Mouse (Mus musculus) CH12.LX (cell line): ENCODE results near the gene Olfr478. TPM values are rescaled to one million over a fixed set of nuclear protein-coding genes. Genes with fewer than 3 reads are reported as not detected.
"Not testable (repeated sequence)": the region's sequence is repeated elsewhere in the genome, so short reads cannot be mapped to it uniquely, and the experiment has no call there.

ENCODE experiments used
- DNase-seq: peaks from one replicate; pipeline ENCODE4 v3.0.0-alpha.2; 2013; ENCODE audit errors: extremely low read depth
- H3K27ac ChIP-seq: 2 replicates; pipeline ENCODE4 v1.5.1; 2012; ENCODE audit warnings: low read depth, mild to moderate bottlenecking, control low read depth, moderate library complexity; ENCODE audit not compliant: insufficient read depth
- H3K27me3 ChIP-seq: replicated peaks from 2 replicates; pipeline ENCODE3; 2012; ENCODE audit warnings: inconsistent platforms
- H3K36me3 ChIP-seq, 2 experiments: replicated peaks in 1 of 2; 2 replicates each; pipeline versions ENCODE3 to v1.6.1; 2012; ENCODE audit warnings: inconsistent platforms in 1 of 2, low read length in 1 of 2, mild to moderate bottlenecking in 1 of 2, mixed read lengths in 1 of 2, moderate library complexity in 1 of 2; ENCODE audit not compliant: control insufficient read depth in 1 of 2, insufficient read depth in 1 of 2
- H3K4me1 ChIP-seq, 2 experiments: 2 replicates each; pipeline ENCODE4 v1.6.1; 2012; ENCODE audit warnings: inconsistent platforms in 1 of 2, moderate library complexity in 1 of 2; ENCODE audit not compliant: insufficient read depth in 2 of 2, control insufficient read depth in 1 of 2
- H3K4me2 ChIP-seq: 2 replicates; pipeline ENCODE4 v1.6.1; 2012; ENCODE audit warnings: low read depth, mild to moderate bottlenecking, control low read depth; ENCODE audit not compliant: poor library complexity, insufficient read depth, severe bottlenecking
- H3K4me3 ChIP-seq, 3 experiments: fragments of 150-350 bp in 1 of 3; sonication (generic) in 1 of 3; replicated peaks in 1 of 3; 2 replicates each; pipeline versions ENCODE3 to v1.5.1; 2011 to 2012; ENCODE audit warnings: low read depth in 2 of 3, low read length in 2 of 3, mild to moderate bottlenecking in 2 of 3, moderate library complexity in 2 of 3, control low read depth in 1 of 3, improper control_type of control experiment in 1 of 3, inconsistent platforms in 1 of 3, mixed read lengths in 1 of 3; ENCODE audit not compliant: poor library complexity in 1 of 3
- H3K79me2 ChIP-seq: replicated peaks from 2 replicates; pipeline ENCODE4 v1.6.1; 2012; ENCODE audit warnings: mild to moderate bottlenecking, moderate library complexity; ENCODE audit not compliant: control insufficient read depth, poor library complexity, insufficient read depth, severe bottlenecking; ENCODE audit errors: extremely low read depth
- H3K9ac ChIP-seq: 2 replicates; pipeline ENCODE4 v1.6.1; 2012; ENCODE audit warnings: low read depth, mild to moderate bottlenecking, control low read depth, moderate library complexity; ENCODE audit not compliant: insufficient read depth
- H3K9me3 ChIP-seq: replicated peaks from 2 replicates; pipeline ENCODE3; 2012; ENCODE audit warnings: low read length, inconsistent platforms, mixed read lengths
- BHLHE40 ChIP-seq: IDR thresholded peaks from 2 replicates; pipeline ENCODE4 v1.6.1; 2011; ENCODE audit warnings: mild to moderate bottlenecking, low read depth, low read length, improper control_type of control experiment
- CHD1 ChIP-seq: IDR thresholded peaks from 2 replicates; pipeline ENCODE4 v1.6.1; 2012; ENCODE audit warnings: low read depth, low read length, improper control_type of control experiment, inconsistent platforms
- CTCF ChIP-seq, 2 experiments: IDR thresholded peaks in 1 of 2; conservative IDR thresholded peaks in 1 of 2; 2 replicates each; pipeline ENCODE4 v1.5.1; 2011 to 2012; ENCODE audit warnings: low read depth in 2 of 2, low read length in 2 of 2, improper control_type of control experiment in 1 of 2, inconsistent platforms in 1 of 2, mild to moderate bottlenecking in 1 of 2, moderate library complexity in 1 of 2
- GABPA ChIP-seq: IDR thresholded peaks from 2 replicates; pipeline ENCODE4 v1.6.1; 2012; ENCODE audit warnings: low read depth, low read length, improper control_type of control experiment, inconsistent platforms; ENCODE audit not compliant: insufficient replicate concordance
- IRF4 ChIP-seq: IDR thresholded peaks from 2 replicates; pipeline ENCODE4 v1.6.1; 2014; ENCODE audit warnings: low read depth, mild to moderate bottlenecking, inconsistent platforms, low read length, improper control_type of control experiment
- JUN ChIP-seq: IDR thresholded peaks from 2 replicates; pipeline ENCODE4 v1.6.1; 2011; ENCODE audit warnings: low read depth, mild to moderate bottlenecking, low read length, improper control_type of control experiment, moderate library complexity; ENCODE audit not compliant: insufficient read depth
- MAFK ChIP-seq: IDR thresholded peaks from 2 replicates; pipeline ENCODE4 v1.6.1; 2011; ENCODE audit warnings: low read length, improper control_type of control experiment; ENCODE audit not compliant: insufficient replicate concordance
- MEF2A ChIP-seq: IDR thresholded peaks from 2 replicates; pipeline ENCODE4 v1.6.1; 2014; ENCODE audit warnings: low read depth, mild to moderate bottlenecking, inconsistent platforms, low read length, improper control_type of control experiment, borderline replicate concordance
- MXI1 ChIP-seq: IDR thresholded peaks from 2 replicates; pipeline ENCODE4 v1.6.1; 2011; ENCODE audit warnings: mild to moderate bottlenecking, low read depth, low read length, improper control_type of control experiment
- PAX5 ChIP-seq: IDR thresholded peaks from 2 replicates; pipeline ENCODE4 v1.6.1; 2012; ENCODE audit warnings: low read length, inconsistent platforms, mixed read lengths
- RAD21 ChIP-seq: IDR thresholded peaks from 2 replicates; pipeline ENCODE4 v1.6.1; 2011; ENCODE audit warnings: low read depth, mild to moderate bottlenecking, low read length, improper control_type of control experiment, moderate library complexity
- RCOR1 ChIP-seq: conservative IDR thresholded peaks from 2 replicates; pipeline ENCODE4 v1.6.1; 2012; ENCODE audit warnings: low read depth, mild to moderate bottlenecking, inconsistent platforms, low read length, improper control_type of control experiment
- SIN3A ChIP-seq: IDR thresholded peaks from 2 replicates; pipeline ENCODE4 v1.6.1; 2012; ENCODE audit warnings: low read length, improper control_type of control experiment, inconsistent platforms
- SMC3 ChIP-seq: IDR thresholded peaks from 2 replicates; pipeline ENCODE4 v1.6.1; 2011; ENCODE audit warnings: low read depth, low read length, improper control_type of control experiment
- TCF12 ChIP-seq: IDR thresholded peaks from 2 replicates; pipeline ENCODE4 v1.6.1; 2014; ENCODE audit warnings: low read depth, mild to moderate bottlenecking, inconsistent platforms, low read length, improper control_type of control experiment
- UBTF ChIP-seq: IDR thresholded peaks from 2 replicates; pipeline ENCODE4 v1.6.1; 2012; ENCODE audit warnings: low read depth, mild to moderate bottlenecking, inconsistent platforms, low read length, improper control_type of control experiment, moderate library complexity
- USF2 ChIP-seq: conservative IDR thresholded peaks from 2 replicates; pipeline ENCODE4 v1.6.1; 2011; ENCODE audit warnings: low read depth, low read length, improper control_type of control experiment
- ZKSCAN1 ChIP-seq: IDR thresholded peaks from 2 replicates; pipeline ENCODE4 v1.6.1; 2012; ENCODE audit warnings: low read depth, inconsistent platforms, low read length, improper control_type of control experiment, borderline replicate concordance
- ZMIZ1 ChIP-seq: IDR thresholded peaks from 2 replicates; pipeline ENCODE4 v1.6.1; 2012; ENCODE audit warnings: low read depth, mild to moderate bottlenecking, inconsistent platforms, low read length, improper control_type of control experiment
- dilution Hi-C: fragments of 300-500 bp; cut with MboI; formaldehyde crosslinking; loops from 2 replicates; pipeline ENCODE4 v1.14.3; 2020; ENCODE audit warnings: low sequenced_read_pairs; ENCODE audit not compliant: extremely low pct_unique_long_range_greater_than_20kb, extremely low pct_ligation_motif_present
- in situ Hi-C: fragments of 300-500 bp; cut with MboI; formaldehyde crosslinking; loops from 3 replicates; pipeline ENCODE4 v1.14.3; 2019; ENCODE audit warnings: low sequenced_read_pairs, low pct_ligation_motif_present, low pct_unique_long_range_greater_than_20kb, mixed read lengths
- polyA plus RNA-seq: library from polyadenylated mRNA; unstranded; fragments of >175 nt; gene quantifications from 2 replicates; pipeline ENCODE4 v1.2.1, GENCODE M21; 2012; ENCODE audit warnings: low read depth; ENCODE audit not compliant: insufficient read length
- total RNA-seq, 2 experiments: library from RNA; depleted of rRNA; stranded (reverse); fragments of 300-350 nt in 1 of 2; fragments of >200 nt in 1 of 2; gene quantifications; 2 replicates each; pipeline ENCODE4 v1.2.3; 2012 to 2014

The Olfr478 gene
- total and polyA plus RNA-seq, 3 experiments: not detected

GRCm38 (mm10) chr7:108067246-108067645 is 33.5 kb upstream of the Olfr478 start, which contains the start of gene Olfr480:
Olfr480 (minus strand) TSS chr7:108067346.
- H3K9ac ChIP-seq: no peak within 1 kb of the TSS
- no peaks in the 10 kb centered on the region for H3K79me2 ChIP-seq
- H3K4me3 ChIP-seq: no peak within 1 kb of the TSS
- in situ Hi-C loops: no loop called here
- no peaks in the 10 kb centered on the region for H3K36me3 ChIP-seq
- H3K4me2 ChIP-seq: no peak within 1 kb of the TSS
- TF ChIP-seq SMC3 (no peak), MEF2A (no peak), PAX5 (no peak), BHLHE40 (no peak), CHD1 (no peak), ZKSCAN1 (no peak), IRF4 (no peak), JUN (no peak), USF2 (no peak), CTCF (conservative IDR thresholded peaks at IDR 0.05 in 1 of 2, IDR thresholded peaks at IDR 0.05 in 1 of 2; ENCODE audit: low read depth in 2 of 2, low read length in 2 of 2) (no peak), TCF12 (no peak), MXI1 (no peak)
- TF ChIP-seq, all 38 proteins: peak for 0
- DNase-seq: no peak
- H3K27me3 ChIP-seq: peaks cover 37% of the 10 kb centered on the region
- no peaks in the 10 kb centered on the region for H3K9me3 ChIP-seq
- no peak within 1 kb of the TSS for H3K27ac ChIP-seq
- dilution Hi-C loops: no loop called here
- no peaks in the 10 kb centered on the region for H3K4me1 ChIP-seq

GRCm38 (mm10) chr7:108050393-108050792 is 16.6 kb upstream of the Olfr478 start, which contains the start of gene Olfr479:
Olfr479 (plus strand) TSS chr7:108050693.
- Histone ChIP-seq H3K79me2 (no peaks in the 10 kb centered on the region), H3K9me3 (no peaks in the 10 kb centered on the region), H3K4me3 (no peak within 1 kb of the TSS), H3K9ac (no peak within 1 kb of the TSS), H3K4me2 (no peak within 1 kb of the TSS), H3K27me3 (peaks cover 9% of the 10 kb centered on the region), H3K27ac (no peak within 1 kb of the TSS), H3K4me1 (no peaks in the 10 kb centered on the region), H3K36me3 (no peaks in the 10 kb centered on the region)
- TF ChIP-seq MAFK: no peak
- no peak for TF ChIP-seq ZMIZ1
- TF ChIP-seq PAX5: no peak
- no peak for TF ChIP-seq GABPA
- TF ChIP-seq USF2: no peak
- TF ChIP-seq TCF12: no peak
- no peak for TF ChIP-seq RAD21
- no peak for TF ChIP-seq SIN3A
- TF ChIP-seq RCOR1: no peak
- TF ChIP-seq UBTF: no peak
- dilution Hi-C loops (no loop called here), in situ Hi-C loops (no loop called here)
- no peak for DNase-seq

- H3K9me3 ChIP-seq, H3K4me1 ChIP-seq, H3K27me3 ChIP-seq, H3K4me2 ChIP-seq, H3K79me2 ChIP-seq, DNase-seq, H3K4me3 ChIP-seq, dilution Hi-C loops, H3K9ac ChIP-seq, H3K36me3 ChIP-seq, H3K27ac ChIP-seq, in situ Hi-C loops: not testable (repeated sequence)
Observed at GRCm38 (mm10) chr7:108014256-108014655, 19.5 kb downstream of the Olfr478 start.
